Mouse (Mus musculus): ENCODE measurements around the gene Rps11. TPM values are rescaled to one million over a fixed set of nuclear protein-coding genes. Genes with fewer than 3 reads are reported as not detected.

The Rps11 gene
- polyA plus RNA-seq, 1 experiment = 1,240 TPM

- Histone ChIP-seq H3K27ac (ENCODE audit: control insufficient read depth, insufficient read depth, low read depth, low read length, poor library complexity) (no peak overlapping the region), H3K4me3 (replicated peaks; ENCODE audit: control insufficient read depth, low read depth, low read length) (no peak overlapping the region), H3K4me1 (ENCODE audit: control insufficient read depth, insufficient read depth, low read length) (no peaks in the 10 kb centered on the region; the same call in 1 of the 2 replicates)
- 70% methylated on average over 4 of the region's 4 CpGs for WGBS
- no peak for TF ChIP-seq CTCF (IDR thresholded peaks at IDR 0.05; ENCODE audit: control insufficient read depth, insufficient read depth, low read length)
- no peak for TF ChIP-seq POLR2A (IDR thresholded peaks at IDR 0.05; ENCODE audit: borderline replicate concordance, control insufficient read depth, low read depth, low read length)
Measured at GRCm38 (mm10) chr7:45150321-45150720, 26.1 kb upstream of the Rps11 start.

DNA sequence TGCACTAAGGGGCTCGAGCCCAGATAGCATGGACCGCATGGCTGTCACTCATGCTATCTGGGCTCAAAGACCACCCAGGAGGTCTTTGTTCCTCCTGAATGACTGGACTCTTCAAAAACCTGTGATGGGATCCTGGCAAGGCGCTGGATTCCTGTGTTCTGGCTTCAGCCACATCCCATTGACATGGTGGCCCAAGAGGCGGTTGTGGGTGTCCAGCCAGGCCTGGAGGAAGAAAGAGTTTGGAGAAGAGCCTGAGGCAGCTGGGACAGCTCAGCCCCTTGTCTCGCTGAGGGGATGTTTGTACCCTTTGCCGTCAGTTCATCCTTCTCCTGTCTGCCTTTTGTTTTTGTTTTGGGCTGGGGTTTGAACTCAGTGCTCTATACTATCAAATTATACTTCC is 25.3 kb upstream of the Rps11 start:
- Histone ChIP-seq H3K4me1 (ENCODE audit: control insufficient read depth, insufficient read depth, low read length) (no peaks in the 10 kb centered on the region; the same call in 1 of the 2 replicates), H3K4me3 (replicated peaks; ENCODE audit: control insufficient read depth, low read depth, low read length) (no peak overlapping the region), H3K27ac (ENCODE audit: control insufficient read depth, insufficient read depth, low read depth, low read length, poor library complexity) (no peak overlapping the region)
- WGBS = 81% methylated on average over 6 of the region's 6 CpGs
- no peak for TF ChIP-seq CTCF (IDR thresholded peaks at IDR 0.05; ENCODE audit: control insufficient read depth, insufficient read depth, low read length)
- no peak for TF ChIP-seq POLR2A (IDR thresholded peaks at IDR 0.05; ENCODE audit: borderline replicate concordance, control insufficient read depth, low read depth, low read length)

- Histone ChIP-seq H3K4me3 (replicated peaks; ENCODE audit: control insufficient read depth, low read depth, low read length) (no peak overlapping the region), H3K4me1 (ENCODE audit: control insufficient read depth, insufficient read depth, low read length) (no peaks in the 10 kb centered on the region; the same call in 1 of the 2 replicates), H3K27ac (ENCODE audit: control insufficient read depth, insufficient read depth, low read depth, low read length, poor library complexity) (no peak overlapping the region)
- 67% methylated on average over 4 of the region's 4 CpGs for WGBS
- TF ChIP-seq CTCF (IDR thresholded peaks at IDR 0.05; ENCODE audit: control insufficient read depth, insufficient read depth, low read length) (no peak), POLR2A (IDR thresholded peaks at IDR 0.05; ENCODE audit: borderline replicate concordance, control insufficient read depth, low read depth, low read length) (no peak)
Measured at GRCm38 (mm10) chr7:45148534-45149098, 24.4 kb upstream of the Rps11 start.

- no peak overlapping the region for H3K4me3 ChIP-seq (replicated peaks; ENCODE audit: control insufficient read depth, low read depth, low read length)
- 89% methylated on average over 11 of the region's 11 CpGs for WGBS
- no peaks in the 10 kb centered on the region; the same call in 1 of the 2 replicates for H3K4me1 ChIP-seq (ENCODE audit: control insufficient read depth, insufficient read depth, low read length)
- TF ChIP-seq POLR2A (IDR thresholded peaks at IDR 0.05; ENCODE audit: borderline replicate concordance, control insufficient read depth, low read depth, low read length) = no peak
- TF ChIP-seq CTCF (IDR thresholded peaks at IDR 0.05; ENCODE audit: control insufficient read depth, insufficient read depth, low read length) = no peak
- no peak overlapping the region for H3K27ac ChIP-seq (ENCODE audit: control insufficient read depth, insufficient read depth, low read depth, low read length, poor library complexity)
Measured at GRCm38 (mm10) chr7:45147899-45148298, 23.7 kb upstream of the Rps11 start.

- Histone ChIP-seq H3K27ac (ENCODE audit: control insufficient read depth, insufficient read depth, low read depth, low read length, poor library complexity) (no peak overlapping the region), H3K4me1 (ENCODE audit: control insufficient read depth, insufficient read depth, low read length) (no peaks in the 10 kb centered on the region; the same call in 1 of the 2 replicates), H3K4me3 (replicated peaks; ENCODE audit: control insufficient read depth, low read depth, low read length) (no peak overlapping the region)
- TF ChIP-seq POLR2A (IDR thresholded peaks at IDR 0.05; ENCODE audit: borderline replicate concordance, control insufficient read depth, low read depth, low read length) = no peak
- TF ChIP-seq CTCF (IDR thresholded peaks at IDR 0.05; ENCODE audit: control insufficient read depth, insufficient read depth, low read length) = no peak
- 90% methylated on average over 11 of the region's 11 CpGs for WGBS
Measured at GRCm38 (mm10) chr7:45147267-45147666, 23.0 kb upstream of the Rps11 start.

DNA sequence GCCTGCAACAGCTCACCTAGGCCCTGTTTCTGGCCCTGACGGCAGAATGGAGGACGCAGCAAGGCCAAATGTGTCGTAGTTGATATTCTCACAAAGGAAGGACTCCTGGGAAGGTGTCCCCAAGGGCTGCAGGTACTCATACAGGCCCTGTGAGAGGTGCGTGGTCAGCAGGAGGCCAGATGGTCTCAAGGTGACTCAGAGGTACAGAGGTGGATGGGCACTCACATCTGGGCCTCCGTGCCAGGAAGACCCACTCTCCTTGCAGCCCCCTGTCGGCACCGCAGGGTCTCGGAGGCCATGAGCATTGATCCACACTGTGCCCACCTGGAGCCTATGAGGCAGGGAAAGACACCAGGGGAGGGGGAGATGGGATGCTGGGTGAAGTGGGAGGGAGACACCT is 21.2 kb upstream of the Rps11 start:
- TF ChIP-seq CTCF (IDR thresholded peaks at IDR 0.05; ENCODE audit: control insufficient read depth, insufficient read depth, low read length) = no peak
- TF ChIP-seq POLR2A (IDR thresholded peaks at IDR 0.05; ENCODE audit: borderline replicate concordance, control insufficient read depth, low read depth, low read length) = no peak
- H3K4me1 ChIP-seq (ENCODE audit: control insufficient read depth, insufficient read depth, low read length) = no peaks in the 10 kb centered on the region
- WGBS = 88% methylated on average over 8 of the region's 8 CpGs

DNA sequence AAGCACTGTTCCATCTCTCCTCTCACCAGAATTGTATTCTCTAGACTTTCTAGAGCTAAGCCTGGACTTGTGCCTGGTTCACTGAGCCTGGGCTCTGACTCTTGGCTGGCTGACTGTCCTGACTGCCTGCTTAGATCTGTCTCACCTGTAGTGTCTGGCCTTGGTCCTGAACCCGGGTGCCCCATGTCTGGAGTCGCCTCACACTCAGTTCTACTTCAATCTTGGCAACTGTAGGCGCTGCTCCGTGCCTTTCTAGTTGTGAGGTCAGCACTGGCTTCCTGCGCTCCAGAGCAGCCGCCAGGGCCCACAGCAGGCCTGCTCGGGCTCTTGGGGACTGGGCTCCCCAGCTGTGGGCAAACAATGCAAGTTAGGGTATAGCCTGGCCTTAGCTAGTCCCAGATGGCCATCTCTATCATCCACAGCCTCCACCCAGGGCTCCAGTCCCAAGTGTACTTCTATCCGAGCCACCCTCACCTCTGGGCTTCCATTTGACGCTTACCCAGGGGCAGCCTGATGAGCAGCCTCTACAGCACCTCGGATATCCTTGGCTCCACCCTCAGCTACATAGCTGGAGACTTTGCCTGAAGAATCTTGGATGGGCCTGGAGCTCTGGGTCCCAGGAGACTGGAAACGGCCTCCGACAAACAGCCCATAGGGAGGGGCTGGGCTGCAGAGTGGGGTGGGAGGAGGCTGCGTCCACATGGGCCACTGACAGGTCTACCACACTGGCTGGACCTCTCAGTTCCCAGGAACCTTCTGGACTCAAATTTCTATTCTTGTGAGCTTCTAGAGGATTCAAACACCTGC is 20.3 kb upstream of the Rps11 start:
- Histone ChIP-seq H3K27ac (ENCODE audit: control insufficient read depth, insufficient read depth, low read depth, low read length, poor library complexity) (no peak overlapping the region), H3K4me1 (ENCODE audit: control insufficient read depth, insufficient read depth, low read length) (no peaks in the 10 kb centered on the region), H3K4me3 (replicated peaks; ENCODE audit: control insufficient read depth, low read depth, low read length) (no peak overlapping the region)
- TF ChIP-seq POLR2A (IDR thresholded peaks at IDR 0.05; ENCODE audit: borderline replicate concordance, control insufficient read depth, low read depth, low read length) (no peak), CTCF (IDR thresholded peaks at IDR 0.05; ENCODE audit: control insufficient read depth, insufficient read depth, low read length) (no peak)
- WGBS = 92% methylated on average over 13 of the region's 13 CpGs

More for the DNA sequence above, 21.2 kb upstream of the Rps11 start:
- Histone ChIP-seq H3K27ac (ENCODE audit: control insufficient read depth, insufficient read depth, low read depth, low read length, poor library complexity) (no peak overlapping the region; the same call in 1 of the 2 replicates), H3K4me3 (replicated peaks; ENCODE audit: control insufficient read depth, low read depth, low read length) (no peak overlapping the region)

DNA sequence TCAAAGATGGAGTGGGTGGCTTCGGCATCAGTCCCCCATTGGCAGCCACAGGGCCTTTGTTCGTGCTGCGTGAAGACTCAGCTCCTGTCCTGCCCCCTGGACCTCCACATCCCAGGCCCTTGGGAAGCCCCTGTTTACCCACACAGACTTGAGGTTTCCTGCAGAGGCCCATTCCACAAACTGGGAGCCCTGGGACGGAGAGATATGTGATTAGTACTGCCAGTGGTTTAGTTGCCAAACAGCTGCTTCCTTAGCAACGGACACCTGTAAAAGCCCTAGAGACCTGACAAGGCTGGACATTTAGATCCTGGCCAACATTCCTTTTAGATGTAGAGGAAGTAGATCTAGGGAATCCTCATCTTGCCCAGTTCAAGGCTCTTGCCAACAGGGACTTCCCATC is 17.7 kb upstream of the Rps11 start:
- WGBS = 78% methylated on average over 5 of the region's 5 CpGs
- Histone ChIP-seq H3K27ac (ENCODE audit: control insufficient read depth, insufficient read depth, low read depth, low read length, poor library complexity) (no peak overlapping the region), H3K4me3 (replicated peaks; ENCODE audit: control insufficient read depth, low read depth, low read length) (no peak overlapping the region), H3K4me1 (ENCODE audit: control insufficient read depth, insufficient read depth, low read length) (peaks cover 2% of the 10 kb centered on the region; the same call in 1 of the 2 replicates)
- TF ChIP-seq POLR2A (IDR thresholded peaks at IDR 0.05; ENCODE audit: borderline replicate concordance, control insufficient read depth, low read depth, low read length) (no peak), CTCF (IDR thresholded peaks at IDR 0.05; ENCODE audit: control insufficient read depth, insufficient read depth, low read length) (no peak)

Data from bone marrow, adult 2 months (tissue).